Mouse (Mus musculus): ENCODE results near the gene Foxa2. TPM values are rescaled to one million over a fixed set of nuclear protein-coding genes. Genes with fewer than 3 reads are reported as not detected.

Gene Foxa2
- total and polyA plus RNA-seq, 3 experiments, result 0.35 TPM; not detected in 2

- Histone ChIP-seq H3K36me3 (ENCODE audit: control insufficient read depth, insufficient read depth, low read length) (no peaks in the 10 kb centered on the region), H3K9ac (ENCODE audit: low read depth, low read length) (no peak overlapping the region), H3K79me2 (replicated peaks; ENCODE audit: control insufficient read depth, insufficient read depth, low read length) (no peaks in the 10 kb centered on the region), H3K27ac (no peak overlapping the region), H3K4me3 (no peak overlapping the region), H3K4me1 (ENCODE audit: control insufficient read depth, insufficient read depth, low read length) (no peaks in the 10 kb centered on the region), H3K27me3 (ENCODE audit: control insufficient read depth, insufficient read depth, low read length) (peaks cover 24% of the 10 kb centered on the region)
- WGBS, result 5% methylated on average over 42 of the region's 42 CpGs
- intact Hi-C loops (cut with DNase I), result loop anchor here (10.0 kb wide), 1 partner anchor 954 kb away; the partner anchor contains the start of gene Nkx2-4
- no peak for TF ChIP-seq EP300 (IDR thresholded peaks at IDR 0.05; ENCODE audit: insufficient read depth, low read depth, low read length)
- no peak for TF ChIP-seq POLR2A (IDR thresholded peaks at IDR 0.05; ENCODE audit: insufficient read depth, low read depth, low read length)
- TF ChIP-seq CTCF (IDR thresholded peaks at IDR 0.05), result no peak
- DNase-seq, result no peak
These were observed 8.1 kb downstream of the Foxa2 start for GRCm38 (mm10) chr2:148038366-148039310.

DNA sequence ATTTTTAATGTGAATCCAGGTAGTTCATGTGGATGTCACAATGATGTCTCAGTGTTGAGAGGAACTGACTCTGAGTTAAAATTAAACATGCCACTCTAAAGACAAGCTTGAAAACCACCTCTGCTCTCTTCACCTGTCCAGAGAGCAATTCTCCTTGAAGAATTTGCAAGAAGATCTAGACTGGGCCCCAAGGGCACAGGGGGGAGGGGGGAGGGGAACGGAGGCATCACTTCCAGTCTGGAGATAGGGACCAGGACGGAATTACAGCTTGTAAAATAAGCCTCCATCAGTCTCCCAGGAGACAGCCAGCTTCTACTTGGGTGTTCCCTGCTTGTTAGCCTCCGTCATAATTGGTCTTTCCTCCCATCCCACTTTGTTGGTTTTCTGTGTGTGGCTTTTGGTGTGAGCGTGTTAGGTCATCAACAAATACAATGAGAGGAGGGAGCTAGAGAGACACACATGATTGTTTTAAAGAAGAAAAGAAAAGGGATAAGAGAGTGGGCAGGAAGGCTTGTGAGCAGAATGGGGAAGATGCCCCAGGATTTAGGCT is 10.1 kb downstream of the Foxa2 start:
- Histone ChIP-seq H3K27me3 (ENCODE audit: control insufficient read depth, insufficient read depth, low read length) (peaks cover 19% of the 10 kb centered on the region), H3K27ac (no peak overlapping the region), H3K4me3 (no peak overlapping the region), H3K4me1 (ENCODE audit: control insufficient read depth, insufficient read depth, low read length) (no peaks in the 10 kb centered on the region), H3K79me2 (replicated peaks; ENCODE audit: control insufficient read depth, insufficient read depth, low read length) (no peaks in the 10 kb centered on the region), H3K9ac (ENCODE audit: low read depth, low read length) (no peak overlapping the region), H3K36me3 (ENCODE audit: control insufficient read depth, insufficient read depth, low read length) (no peaks in the 10 kb centered on the region)
- 8% methylated on average over 4 of the region's 4 CpGs for WGBS
- no peak for DNase-seq
- intact Hi-C loops (cut with DNase I), result loop anchor here (10.0 kb wide), 1 partner anchor 952 kb away; the partner anchor contains the start of gene Nkx2-4
- no peak for TF ChIP-seq POLR2A (IDR thresholded peaks at IDR 0.05; ENCODE audit: insufficient read depth, low read depth, low read length)
- TF ChIP-seq CTCF (IDR thresholded peaks at IDR 0.05), result no peak
- no peak for TF ChIP-seq EP300 (IDR thresholded peaks at IDR 0.05; ENCODE audit: insufficient read depth, low read depth, low read length)

- intact Hi-C loops (cut with DNase I), result loop anchor here (10.0 kb wide), 1 partner anchor 946 kb away; the partner anchor contains the start of gene Nkx2-4
- Histone ChIP-seq H3K4me1 (ENCODE audit: control insufficient read depth, insufficient read depth, low read length) (no peaks in the 10 kb centered on the region), H3K9ac (ENCODE audit: low read depth, low read length) (no peak overlapping the region), H3K4me3 (no peak overlapping the region), H3K36me3 (ENCODE audit: control insufficient read depth, insufficient read depth, low read length) (no peaks in the 10 kb centered on the region), H3K27ac (no peak overlapping the region), H3K79me2 (replicated peaks; ENCODE audit: control insufficient read depth, insufficient read depth, low read length) (no peaks in the 10 kb centered on the region), H3K27me3 (ENCODE audit: control insufficient read depth, insufficient read depth, low read length) (peaks cover 12% of the 10 kb centered on the region)
- no peak for TF ChIP-seq POLR2A (IDR thresholded peaks at IDR 0.05; ENCODE audit: insufficient read depth, low read depth, low read length)
- no peak for TF ChIP-seq CTCF (IDR thresholded peaks at IDR 0.05)
- no peak for TF ChIP-seq EP300 (IDR thresholded peaks at IDR 0.05; ENCODE audit: insufficient read depth, low read depth, low read length)
- WGBS, result 15% methylated on average over 6 of the region's 6 CpGs
- no peak for DNase-seq
These were observed 15.6 kb downstream of the Foxa2 start for GRCm38 (mm10) chr2:148030991-148031675.

- no peak for TF ChIP-seq CTCF (IDR thresholded peaks at IDR 0.05)
- TF ChIP-seq EP300 (IDR thresholded peaks at IDR 0.05; ENCODE audit: insufficient read depth, low read depth, low read length), result no peak
- no peak for TF ChIP-seq POLR2A (IDR thresholded peaks at IDR 0.05; ENCODE audit: insufficient read depth, low read depth, low read length)
- Histone ChIP-seq H3K27ac (no peak overlapping the region), H3K36me3 (ENCODE audit: control insufficient read depth, insufficient read depth, low read length) (no peaks in the 10 kb centered on the region), H3K4me1 (ENCODE audit: control insufficient read depth, insufficient read depth, low read length) (no peaks in the 10 kb centered on the region), H3K79me2 (replicated peaks; ENCODE audit: control insufficient read depth, insufficient read depth, low read length) (no peaks in the 10 kb centered on the region), H3K27me3 (ENCODE audit: control insufficient read depth, insufficient read depth, low read length) (peaks cover 12% of the 10 kb centered on the region), H3K9ac (ENCODE audit: low read depth, low read length) (no peak overlapping the region), H3K4me3 (no peak overlapping the region)
- intact Hi-C loops (cut with DNase I), result loop anchor here (10.0 kb wide), 1 partner anchor 946 kb away; the partner anchor contains the start of gene Nkx2-4
- no peak for DNase-seq
- 6% methylated on average over 11 of the region's 11 CpGs for WGBS
These were observed 16.2 kb downstream of the Foxa2 start for GRCm38 (mm10) chr2:148030613-148030935.

- Histone ChIP-seq H3K4me3 (no peak overlapping the region), H3K79me2 (replicated peaks; ENCODE audit: control insufficient read depth, insufficient read depth, low read length) (no peaks in the 10 kb centered on the region), H3K9ac (ENCODE audit: low read depth, low read length) (no peak overlapping the region), H3K4me1 (ENCODE audit: control insufficient read depth, insufficient read depth, low read length) (no peaks in the 10 kb centered on the region), H3K36me3 (ENCODE audit: control insufficient read depth, insufficient read depth, low read length) (no peaks in the 10 kb centered on the region), H3K27me3 (ENCODE audit: control insufficient read depth, insufficient read depth, low read length) (peaks cover 9% of the 10 kb centered on the region), H3K27ac (no peak overlapping the region)
- intact Hi-C loops (cut with DNase I), result loop anchor here (10.0 kb wide), 1 partner anchor 945 kb away; the partner anchor contains the start of gene Nkx2-4
- WGBS, result 10% methylated on average over 21 of the region's 21 CpGs
- DNase-seq, result no peak
- TF ChIP-seq POLR2A (IDR thresholded peaks at IDR 0.05; ENCODE audit: insufficient read depth, low read depth, low read length), result no peak
These were observed 16.8 kb downstream of the Foxa2 start for GRCm38 (mm10) chr2:148029751-148030612.

All from heart, adult 2 months (tissue).